Mouse (Mus musculus) heart, postnatal 0 days (tissue): ENCODE measurements at regions not wholly inside any gene's neighbourhood (a gene's known extent, or its start where the extent isn't known, plus 50 kb on each side); places are given as distances from the start of the nearest gene placed in this dataset.

Source experiments
- CTCF ChIP-seq: IDR thresholded peaks from 2 replicates; pipeline ENCODE4 v1.5.1; 2016; ENCODE audit warnings: antibody characterized with exemption, control low read depth, low read depth
- EP300 ChIP-seq: IDR thresholded peaks from 2 replicates; pipeline ENCODE4 v1.6.1; 2016; ENCODE audit warnings: antibody characterized with exemption, low read depth

DNA sequence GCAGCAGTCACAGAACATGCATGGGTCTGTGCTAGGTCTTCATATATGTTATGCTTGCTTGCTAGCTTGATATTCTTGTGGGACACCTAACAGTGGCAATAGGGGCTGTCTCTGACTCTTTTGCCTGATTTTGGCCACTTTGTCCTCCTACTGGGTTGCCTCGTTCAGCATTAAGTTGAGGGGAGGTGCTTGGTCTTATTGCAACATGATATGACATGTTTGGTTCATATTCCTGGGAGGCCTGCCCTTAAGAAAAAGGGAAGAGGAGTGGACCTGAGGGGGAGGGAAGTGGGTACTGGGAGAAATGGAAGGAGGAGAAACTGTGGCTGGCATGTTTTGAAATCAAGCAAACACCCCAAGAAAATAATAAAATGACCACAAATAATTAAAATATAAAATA is 83.6 kb downstream of the Agtr2 start:
- TF ChIP-seq CTCF (no peak), EP300 (no peak)
